Mouse (Mus musculus): ENCODE results near the gene Zfp951.
"Not testable (repeated sequence)": the region's sequence is repeated elsewhere in the genome, so short reads cannot be mapped to it uniquely, and the experiment has no call there.

The Zfp951 gene

GRCm38 (mm10) chr5:104859962-104860525 is at the start of gene Zfp951:
Gene Zfp951, minus strand, starts transcription at chr5:104860070.
- peak; percentile 59 to 78 for DNase-seq (ENCODE audit: low spot score in 2 of 2)

GRCm38 (mm10) chr5:104906556-104906955 is 46.7 kb upstream of the Zfp951 start:
- DNase-seq (ENCODE audit: low spot score in 2 of 2) = not testable (repeated sequence)

DNA sequence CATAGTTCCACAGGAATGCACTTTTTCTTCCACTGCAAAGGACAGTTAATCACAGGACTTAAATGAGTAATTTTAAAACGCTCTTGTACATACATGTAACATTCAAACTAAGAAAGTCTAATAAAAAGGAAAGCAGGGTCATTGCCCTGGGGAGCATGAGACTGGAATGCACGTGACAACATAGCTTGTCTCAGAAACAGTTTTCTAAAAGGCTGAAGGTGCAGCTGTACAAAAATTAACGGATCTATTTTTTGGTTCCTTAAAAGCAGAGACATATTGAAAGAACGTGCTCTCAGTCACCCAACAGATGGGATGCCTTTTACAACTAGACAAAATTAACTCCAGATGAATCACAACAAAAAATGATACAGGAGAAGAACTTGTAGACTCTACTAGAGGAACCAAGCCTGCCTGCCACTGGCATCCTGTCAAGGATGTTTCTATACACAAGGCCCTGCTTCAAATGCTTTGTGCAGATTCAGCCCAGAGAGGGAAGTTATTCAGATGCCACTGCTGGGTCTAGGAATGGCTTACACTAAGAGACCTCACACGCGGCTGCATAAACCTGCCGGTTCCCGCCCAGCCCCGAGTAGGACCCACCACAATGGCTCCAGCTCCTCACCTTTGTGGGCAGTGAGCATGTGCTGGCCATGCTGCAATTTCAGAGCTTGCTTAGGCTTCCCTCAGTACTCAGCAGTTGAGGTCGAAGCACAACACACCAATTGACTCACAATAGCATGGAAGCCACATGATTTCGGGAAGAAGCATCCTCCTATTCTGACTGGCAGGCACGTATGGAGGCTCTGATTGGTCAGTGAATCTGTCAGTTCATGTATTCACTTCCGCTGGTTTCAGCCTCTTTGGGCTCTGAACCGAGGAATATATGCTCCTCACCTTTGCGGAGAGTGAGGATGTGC is 567 bp downstream of the Zfp951 start:
- not testable (repeated sequence) for DNase-seq (ENCODE audit: low spot score in 2 of 2)

GRCm38 (mm10) chr5:104854546-104854945 is 5.3 kb downstream of the Zfp951 start:
- DNase-seq (ENCODE audit: low spot score in 2 of 2) = not testable (repeated sequence)

- no peak for DNase-seq (ENCODE audit: low spot score in 2 of 2)
These were observed 26.5 kb downstream of the Zfp951 start for GRCm38 (mm10) chr5:104833330-104833729.

- no peak for DNase-seq (ENCODE audit: low spot score in 2 of 2)
These were observed 30.3 kb downstream of the Zfp951 start for GRCm38 (mm10) chr5:104829611-104830010.

GRCm38 (mm10) chr5:104770138-104770537 is 89.7 kb downstream of the Zfp951 start:
- not testable (repeated sequence) for DNase-seq (ENCODE audit: low spot score in 2 of 2)

Measured in left cerebral cortex, adult 9 months (tissue).